Mouse (Mus musculus): ENCODE measurements at regions not wholly inside any gene's neighbourhood (a gene's known extent, or its start where the extent isn't known, plus 50 kb on each side); places are given as distances from the start of the nearest gene placed in this dataset.

DNA sequence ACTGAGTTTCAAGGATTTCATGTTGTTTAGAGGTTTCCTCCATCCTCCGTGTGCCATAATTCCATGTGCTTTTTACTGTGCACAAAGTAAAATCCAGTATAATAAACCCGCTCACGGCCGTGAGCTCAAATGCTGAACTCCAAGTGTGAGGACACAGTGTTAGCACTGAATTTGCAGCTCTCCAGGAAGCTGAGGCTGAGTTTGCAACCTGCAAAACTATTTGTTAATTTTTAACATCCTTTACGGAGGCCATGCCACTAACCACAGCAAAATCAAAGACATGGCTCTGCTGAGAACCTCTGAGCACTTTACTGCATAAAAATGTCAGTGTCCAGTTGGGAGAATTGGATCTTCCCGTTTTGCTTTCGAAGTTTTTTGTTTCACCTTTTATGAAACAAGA lies 377.6 kb upstream of the Ctso start:
- TF ChIP-seq CTCF (IDR thresholded peaks at IDR 0.05; ENCODE audit: low read depth, low read length) (no peak), TAL1 (conservative IDR thresholded peaks at IDR 0.05; ENCODE audit: low read depth, low read length) (no peak), GATA1 (IDR thresholded peaks at IDR 0.05; ENCODE audit: borderline replicate concordance, low read length) (no peak), POLR2AphosphoS5 (IDR thresholded peaks at IDR 0.05; ENCODE audit: insufficient replicate concordance, low read depth, low read length) (no peak)
